Mouse (Mus musculus) gastrocnemius, postnatal 25 days (tissue): ENCODE results near the gene Fam185a. TPM values are rescaled to one million over a fixed set of nuclear protein-coding genes. Genes with fewer than 3 reads are reported as not detected.

Experiments
- total RNA-seq, 2 experiments: library from RNA; stranded (reverse); gene quantifications; 1 replicate in 1 of 2; 2 replicates in 1 of 2; pipeline ENCODE4 v1.2.3; 2021

Gene Fam185a
- total RNA-seq, 2 experiments from 2014 or later, result 8.1 to 8.6 TPM

Other genes with a start within 250 kb of the Fam185a start
- 1 to 10 TPM; 1.4 to 1.6 TPM for gene Gsap, start 238.7 kb upstream of the Fam185a start, total RNA-seq
- gene Fgl2, start 52.3 kb upstream of the Fam185a start, total RNA-seq, result 1 to 10 TPM; 6.3 to 7.2 TPM
- gene Ccdc146, start 281 bp upstream of the Fam185a start, total RNA-seq, result 1 to 10 TPM; 1.7 to 4.2 TPM
- 1 to 10 TPM; 2.4 to 4.7 TPM for gene Lrrc17, start 118.6 kb downstream of the Fam185a start, total RNA-seq
- gene Fbxl13, start 220.7 kb downstream of the Fam185a start, total RNA-seq, result under 1 TPM; 0.13 to 0.18 TPM
- 1 to 10 TPM; 3.7 to 4.1 TPM for gene Armc10, start 220.9 kb downstream of the Fam185a start, total RNA-seq